Mouse (Mus musculus): Measurements from ENCODE around the gene Cds1. TPM values are rescaled to one million over a fixed set of nuclear protein-coding genes. Genes with fewer than 3 reads are reported as not detected.

The Cds1 gene
- polyA plus RNA-seq, 1 experiment, result 112 TPM

DNA sequence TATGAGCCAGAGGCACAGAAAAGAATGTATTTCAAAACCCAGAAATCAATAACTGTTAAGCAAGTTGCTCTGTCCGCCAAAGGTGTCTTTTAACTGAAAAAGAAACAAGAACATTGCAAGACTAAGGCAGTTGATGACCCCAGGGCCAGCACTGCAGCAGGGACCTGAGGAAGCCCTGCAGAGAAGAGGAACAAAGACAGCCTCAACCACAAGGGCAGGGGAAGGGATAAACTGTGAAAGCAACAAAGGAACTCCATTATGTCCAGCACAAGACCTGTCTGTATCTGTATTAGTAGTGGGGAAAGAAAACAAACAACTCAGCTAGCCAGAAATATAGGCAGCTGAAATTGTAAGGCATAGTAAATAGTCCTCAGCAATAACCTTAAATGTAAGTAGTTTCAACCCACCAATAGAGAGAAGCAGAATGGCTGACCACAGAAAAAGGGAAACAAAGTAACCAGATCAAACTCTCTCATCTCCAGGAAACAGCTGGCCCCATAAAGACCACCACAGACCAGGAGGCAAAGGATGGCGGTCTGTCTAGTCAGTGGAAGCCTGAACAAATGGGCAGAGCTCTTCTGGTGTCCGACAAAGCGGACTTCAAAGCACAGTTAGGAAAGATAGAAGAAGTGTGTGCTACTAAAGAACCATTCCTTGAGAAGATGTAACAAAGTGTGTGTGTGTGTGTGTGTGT is 21.1 kb downstream of the Cds1 start:
- Histone ChIP-seq H3K4me1 (ENCODE audit: control insufficient read depth, insufficient read depth, insufficient read length, low read length) (peaks cover 16% of the 10 kb centered on the region), H3K36me3 (ENCODE audit: control insufficient read depth, insufficient read depth, low read length) (peaks cover 7% of the 10 kb centered on the region), H3K27ac (ENCODE audit: insufficient read depth, low read depth, low read length) (no peak overlapping the region), H3K4me3 (ENCODE audit: low read depth, low read length) (no peak overlapping the region), H3K27me3 (ENCODE audit: control insufficient read depth, insufficient read depth, low read length) (no peaks in the 10 kb centered on the region)
- TF ChIP-seq POLR2A (IDR thresholded peaks at IDR 0.05; ENCODE audit: low read depth, low read length) (no peak), CTCF (IDR thresholded peaks at IDR 0.05; ENCODE audit: extremely low read depth, insufficient read length, insufficient replicate concordance, low read depth, low read length) (no peak)
- 76% methylated on average over 4 of the region's 4 CpGs for WGBS

DNA sequence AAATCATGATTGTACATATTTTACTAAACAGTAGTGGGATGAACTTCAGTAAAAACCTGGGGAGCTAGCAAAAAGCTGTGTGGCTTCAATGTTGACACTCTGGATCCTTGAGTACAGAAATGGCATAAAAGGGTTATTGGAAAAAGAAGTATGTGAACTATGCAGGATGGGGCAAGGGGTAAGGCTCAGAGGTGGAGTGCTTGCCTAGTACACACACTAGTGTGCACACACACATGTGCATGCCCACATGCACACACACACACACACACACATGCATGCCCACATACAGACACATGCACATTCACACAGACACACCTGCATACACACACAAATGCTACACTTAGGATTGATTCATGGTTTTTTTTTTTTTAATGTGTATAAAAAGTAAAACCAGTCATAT is 24.8 kb downstream of the Cds1 start:
- Histone ChIP-seq H3K4me1 (ENCODE audit: control insufficient read depth, insufficient read depth, insufficient read length, low read length) (peaks cover 23% of the 10 kb centered on the region), H3K27me3 (ENCODE audit: control insufficient read depth, insufficient read depth, low read length) (no peaks in the 10 kb centered on the region), H3K36me3 (ENCODE audit: control insufficient read depth, insufficient read depth, low read length) (peaks cover 12% of the 10 kb centered on the region), H3K4me3 (ENCODE audit: low read depth, low read length) (no peak overlapping the region), H3K27ac (ENCODE audit: insufficient read depth, low read depth, low read length) (no peak overlapping the region)
- TF ChIP-seq CTCF (IDR thresholded peaks at IDR 0.05; ENCODE audit: extremely low read depth, insufficient read length, insufficient replicate concordance, low read depth, low read length) (no peak), POLR2A (IDR thresholded peaks at IDR 0.05; ENCODE audit: low read depth, low read length) (no peak)

DNA sequence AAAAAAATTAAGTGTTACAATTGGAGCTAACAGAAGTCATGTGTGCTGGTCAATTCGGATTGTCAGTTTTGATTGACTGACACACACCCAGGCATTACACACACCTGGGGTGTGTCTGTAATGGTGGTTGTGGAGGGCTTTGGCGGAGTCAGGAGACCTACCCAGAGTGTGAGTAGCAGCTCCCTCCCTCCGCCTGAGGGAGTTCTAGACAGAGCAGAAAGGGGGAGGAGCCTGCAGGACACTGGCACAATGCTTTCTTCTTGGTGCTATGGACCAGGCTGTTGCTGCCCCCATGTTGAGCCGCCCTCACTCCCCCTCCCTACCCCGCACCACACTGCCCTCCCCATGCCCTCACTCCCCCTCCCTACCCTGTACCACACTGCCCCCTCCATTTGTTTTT is 25.6 kb downstream of the Cds1 start:
- Histone ChIP-seq H3K27ac (ENCODE audit: insufficient read depth, low read depth, low read length) (no peak overlapping the region), H3K4me1 (ENCODE audit: control insufficient read depth, insufficient read depth, insufficient read length, low read length) (peaks cover 23% of the 10 kb centered on the region; the same call in 1 of the 2 replicates), H3K4me3 (ENCODE audit: low read depth, low read length) (no peak overlapping the region), H3K27me3 (ENCODE audit: control insufficient read depth, insufficient read depth, low read length) (no peaks in the 10 kb centered on the region), H3K36me3 (ENCODE audit: control insufficient read depth, insufficient read depth, low read length) (peaks cover 13% of the 10 kb centered on the region)
- no peak for TF ChIP-seq POLR2A (IDR thresholded peaks at IDR 0.05; ENCODE audit: low read depth, low read length)
- no peak for TF ChIP-seq CTCF (IDR thresholded peaks at IDR 0.05; ENCODE audit: extremely low read depth, insufficient read length, insufficient replicate concordance, low read depth, low read length)
- 85% methylated on average over 5 of the region's 5 CpGs for WGBS

DNA sequence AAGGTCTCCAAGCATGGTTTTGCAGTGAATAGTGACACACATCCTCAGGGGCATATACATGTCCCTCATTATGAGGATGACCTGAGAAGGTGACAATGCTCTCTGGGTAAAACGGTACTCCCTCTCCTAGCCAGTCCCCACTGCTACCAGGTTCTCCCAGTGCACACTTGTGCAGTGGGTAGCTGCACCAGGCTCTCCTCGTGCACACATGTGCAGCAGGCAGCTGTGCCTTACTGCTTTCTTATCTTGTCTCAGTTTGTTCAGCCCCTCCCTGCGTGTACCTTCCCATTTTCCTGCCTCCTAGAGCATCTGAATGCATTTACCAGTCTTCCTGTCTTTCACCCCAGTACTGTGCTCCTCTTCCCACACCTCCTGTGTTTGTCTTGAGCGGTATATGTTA is 27.7 kb downstream of the Cds1 start:
- H3K27ac ChIP-seq (ENCODE audit: insufficient read depth, low read depth, low read length), result peak overlapping the region; percentile 6; the same call in 1 of the 2 replicates
- H3K4me3 ChIP-seq (ENCODE audit: low read depth, low read length), result no peak overlapping the region
- WGBS, result 29% methylated on average over 4 of the region's 4 CpGs
- H3K27me3 ChIP-seq (ENCODE audit: control insufficient read depth, insufficient read depth, low read length), result no peaks in the 10 kb centered on the region
- peaks cover 17% of the 10 kb centered on the region for H3K36me3 ChIP-seq (ENCODE audit: control insufficient read depth, insufficient read depth, low read length)
- peaks cover 32% of the 10 kb centered on the region for H3K4me1 ChIP-seq (ENCODE audit: control insufficient read depth, insufficient read depth, insufficient read length, low read length)
- TF ChIP-seq CTCF (IDR thresholded peaks at IDR 0.05; ENCODE audit: extremely low read depth, insufficient read length, insufficient replicate concordance, low read depth, low read length) (no peak), POLR2A (IDR thresholded peaks at IDR 0.05; ENCODE audit: low read depth, low read length) (no peak)

DNA sequence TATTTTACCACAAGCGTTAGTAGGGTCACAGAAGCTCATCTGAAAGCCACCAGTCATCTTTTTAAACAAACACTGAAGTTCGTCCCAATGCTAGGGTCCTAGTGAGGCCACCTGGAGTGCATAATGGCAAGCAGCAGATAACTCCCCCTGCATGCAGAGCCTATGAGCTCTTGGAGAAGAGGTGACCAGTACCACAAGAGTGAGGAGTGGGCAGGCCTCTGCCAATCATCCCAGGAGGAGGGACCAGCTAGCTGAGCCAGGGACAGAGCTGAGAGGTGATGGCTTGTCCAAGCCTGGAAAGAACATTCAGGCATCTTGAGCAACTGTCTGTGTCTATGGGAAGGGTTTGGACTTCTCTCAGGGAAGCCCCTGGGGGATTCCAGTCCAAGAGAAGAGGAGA is 37.0 kb downstream of the Cds1 start:
- WGBS, result 57% methylated on average over 2 of the region's 2 CpGs
- no peaks in the 10 kb centered on the region for H3K27me3 ChIP-seq (ENCODE audit: control insufficient read depth, insufficient read depth, low read length)
- peaks cover 50% of the 10 kb centered on the region for H3K36me3 ChIP-seq (ENCODE audit: control insufficient read depth, insufficient read depth, low read length)
- peak overlapping the region; percentile 86 for H3K27ac ChIP-seq (ENCODE audit: insufficient read depth, low read depth, low read length)
- peaks cover 33% of the 10 kb centered on the region for H3K4me1 ChIP-seq (ENCODE audit: control insufficient read depth, insufficient read depth, insufficient read length, low read length)
- H3K4me3 ChIP-seq (ENCODE audit: low read depth, low read length), result no peak overlapping the region
- TF ChIP-seq CTCF (IDR thresholded peaks at IDR 0.05; ENCODE audit: extremely low read depth, insufficient read length, insufficient replicate concordance, low read depth, low read length) (no peak), POLR2A (IDR thresholded peaks at IDR 0.05; ENCODE audit: low read depth, low read length) (no peak)

DNA sequence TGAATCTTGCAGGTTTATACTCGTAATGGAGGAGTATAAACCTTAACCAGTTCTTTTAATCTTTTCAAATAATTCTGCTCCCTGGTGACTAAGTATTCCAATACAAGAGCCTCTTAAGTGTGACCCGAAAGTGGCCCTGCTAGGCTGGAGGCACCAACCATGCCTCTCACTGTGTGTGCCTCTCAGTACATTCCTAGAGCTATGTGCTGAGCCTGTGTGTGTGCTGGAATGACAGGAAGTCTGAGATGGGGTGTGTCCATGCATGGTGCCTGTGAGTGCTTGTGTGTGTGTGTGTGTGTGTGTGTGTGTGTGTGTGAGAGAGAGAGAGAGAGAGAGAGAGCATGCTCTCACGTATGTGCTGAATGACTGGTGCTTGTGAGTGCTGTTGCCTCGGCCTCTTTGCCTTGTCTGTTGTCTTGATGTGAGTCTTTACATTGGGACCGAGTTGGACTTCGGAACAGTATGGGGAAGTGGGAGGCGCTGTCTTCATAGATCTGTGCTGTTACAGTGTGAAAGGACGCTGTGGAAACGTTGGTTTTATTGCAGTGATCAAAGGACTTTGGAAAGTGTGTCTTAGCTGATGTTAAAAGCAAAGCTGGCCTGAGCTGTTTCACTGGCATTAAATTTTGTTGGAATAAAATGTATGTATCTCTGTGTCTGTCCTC is 37.6 kb downstream of the Cds1 start:
- Histone ChIP-seq H3K27ac (ENCODE audit: insufficient read depth, low read depth, low read length) (peak overlapping the region; percentile 86), H3K4me1 (ENCODE audit: control insufficient read depth, insufficient read depth, insufficient read length, low read length) (peaks cover 30% of the 10 kb centered on the region), H3K4me3 (ENCODE audit: low read depth, low read length) (no peak overlapping the region), H3K36me3 (ENCODE audit: control insufficient read depth, insufficient read depth, low read length) (peaks cover 50% of the 10 kb centered on the region), H3K27me3 (ENCODE audit: control insufficient read depth, insufficient read depth, low read length) (no peaks in the 10 kb centered on the region)
- TF ChIP-seq POLR2A (IDR thresholded peaks at IDR 0.05; ENCODE audit: low read depth, low read length) (no peak), CTCF (IDR thresholded peaks at IDR 0.05; ENCODE audit: extremely low read depth, insufficient read length, insufficient replicate concordance, low read depth, low read length) (no peak)
- WGBS, result 34% methylated on average over 9 of the region's 9 CpGs

All from small intestine, adult 2 months (tissue).